ENCODE assay signal across 8 mouse cellular contexts in the genomic region with DNA sequence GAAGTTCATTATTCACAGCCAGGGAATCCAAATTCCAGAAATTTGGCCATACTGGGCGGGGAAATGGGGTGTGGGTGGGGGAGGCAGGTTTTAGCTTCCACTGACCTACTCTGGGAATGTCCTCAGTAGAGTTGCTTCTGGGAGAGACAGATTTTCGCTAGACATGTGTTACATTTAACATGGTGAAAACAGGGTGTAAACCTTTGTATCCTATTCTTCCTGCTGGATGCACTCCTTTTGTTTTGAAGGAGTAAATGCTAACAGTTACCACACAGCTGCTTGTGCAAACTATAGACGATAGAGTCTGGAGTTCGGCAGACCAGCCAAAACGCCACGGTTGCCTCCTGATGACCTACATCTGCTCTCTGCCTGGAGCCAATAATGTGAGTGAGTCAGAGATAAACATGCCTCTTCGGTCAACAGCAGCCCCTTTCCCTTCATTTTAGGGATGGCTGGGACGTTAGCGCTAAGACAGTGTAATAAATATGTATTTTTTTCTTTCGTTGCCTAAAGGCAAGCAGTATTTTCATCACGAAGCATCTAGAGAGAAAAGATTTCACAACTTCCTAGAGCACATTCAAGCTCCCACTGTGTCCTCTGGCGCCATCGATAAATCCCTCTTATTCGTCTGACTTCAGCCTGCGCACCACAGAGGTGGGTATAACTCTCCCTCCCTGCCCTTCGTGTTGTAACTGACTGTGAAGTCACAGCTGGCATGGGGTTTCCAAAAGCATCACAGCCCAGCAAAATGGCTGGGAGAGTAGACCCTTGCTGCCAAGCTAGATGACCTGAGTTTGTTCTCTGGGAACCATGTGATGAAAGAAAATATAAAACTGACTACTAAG.
DNase-seq lines count a peak whose midpoint lies in the region; ATAC-seq lines count a peak whose summit lies in the region.

No protein-coding gene starts in this region.

- no peaks in the 10 kb centered on the region for H3K36me3 ChIP-seq in heart, embryonic 11.5 days (ENCODE audit: control insufficient read depth, insufficient read depth, low read length)
- no peaks in the 10 kb centered on the region for H3K36me3 ChIP-seq in kidney, embryonic 16.5 days (ENCODE audit: insufficient read depth, low read length)
- no peaks in the 10 kb centered on the region for H3K36me3 ChIP-seq in stomach, embryonic 15.5 days

- H3K9me3 ChIP-seq in heart, embryonic 11.5 days (replicated peaks; ENCODE audit: control insufficient read depth, low read length): no peaks in the 10 kb centered on the region
- no peaks in the 10 kb centered on the region for H3K9me3 ChIP-seq in kidney, embryonic 16.5 days (ENCODE audit: low read length)
- no peaks in the 10 kb centered on the region for H3K9me3 ChIP-seq in stomach, embryonic 15.5 days

- H3K27ac ChIP-seq in heart, embryonic 11.5 days (ENCODE audit: low read depth, low read length): peak overlapping the region; percentile 29; the same call in 1 of the 2 replicates
- H3K27ac ChIP-seq in kidney, embryonic 16.5 days (ENCODE audit: low read length): peak overlapping the region; percentile 87
- H3K27ac ChIP-seq in stomach, embryonic 15.5 days: peak overlapping the region; percentile 61

- H3K4me1 ChIP-seq in heart, embryonic 11.5 days (ENCODE audit: control insufficient read depth, insufficient read depth, low read length): peaks cover 6% of the 10 kb centered on the region; the same call in 1 of the 2 replicates
- no peaks in the 10 kb centered on the region for H3K4me1 ChIP-seq in kidney, embryonic 16.5 days (ENCODE audit: insufficient read depth, low read length)
- H3K4me1 ChIP-seq in stomach, embryonic 15.5 days: no peaks in the 10 kb centered on the region

- no peaks in the 10 kb centered on the region for H3K27me3 ChIP-seq in heart, embryonic 11.5 days (ENCODE audit: control insufficient read depth, insufficient read depth, low read length)
- no peaks in the 10 kb centered on the region for H3K27me3 ChIP-seq in kidney, embryonic 16.5 days (ENCODE audit: insufficient read depth, low read length)
- no peaks in the 10 kb centered on the region for H3K27me3 ChIP-seq in stomach, embryonic 15.5 days (replicated peaks)

- no peak overlapping the region for H3K9ac ChIP-seq in heart, embryonic 11.5 days (ENCODE audit: low read depth, low read length)
- no peak overlapping the region for H3K9ac ChIP-seq in kidney, embryonic 16.5 days (replicated peaks; ENCODE audit: low read length)
- no peak overlapping the region for H3K9ac ChIP-seq in stomach, embryonic 15.5 days

- DNase-seq in left cerebral cortex, postnatal 4 days: peak; percentile 37
- DNase-seq in left cerebral cortex, postnatal 36 days (ENCODE audit: low spot score in 2 of 2): no peak
- no peak for DNase-seq in spleen, postnatal 14 days (ENCODE audit: low spot score in 2 of 2)
- no peak for DNase-seq in cerebellum, adult 9-10 months
- DNase-seq in spleen, postnatal 36 days (ENCODE audit: low spot score in 2 of 2): no peak

- H3K4me2 ChIP-seq in heart, embryonic 11.5 days: peak overlapping the region; percentile 35
- H3K4me2 ChIP-seq in kidney, embryonic 16.5 days (replicated peaks; ENCODE audit: low read depth, low read length): peak overlapping the region; percentile 8; the same call in 1 of the 2 replicates
- H3K4me2 ChIP-seq in stomach, embryonic 15.5 days: peak overlapping the region; percentile 30

- WGBS in heart, embryonic 11.5 days (ENCODE audit: insufficient replicate concordance): 50% methylated on average over 16 of the region's 16 CpGs
- WGBS in kidney, embryonic 16.5 days: 63% methylated on average over 16 of the region's 16 CpGs
- 42% methylated on average over 16 of the region's 16 CpGs for WGBS in stomach, embryonic 15.5 days

- ATAC-seq in heart, embryonic 11.5 days (replicated peaks; ENCODE audit: insufficient number of reproducible peaks, low FRiP score, low TSS enrichment): 0 out of 2 replicates have a peak, but pooled peaks have one; percentile 22
- ATAC-seq in kidney, embryonic 16.5 days (ENCODE audit: low FRiP score, low TSS enrichment): peak; percentile 90
- peak; percentile 87 for ATAC-seq in stomach, embryonic 15.5 days (ENCODE audit: insufficient read depth, low FRiP score, low read depth)

- intact Hi-C loops in left cerebral cortex, postnatal 4 days (cut with DNase I): no loop called here
- intact Hi-C loops in left cerebral cortex, postnatal 36 days (cut with DNase I): no loop called here

- H3K4me3 ChIP-seq in heart, embryonic 11.5 days (ENCODE audit: low read depth, low read length): no peak overlapping the region
- H3K4me3 ChIP-seq in kidney, embryonic 16.5 days (ENCODE audit: low read length): no peak overlapping the region
- no peak overlapping the region for H3K4me3 ChIP-seq in stomach, embryonic 15.5 days (replicated peaks)

Comparison
In these comparisons a context has a peak if more than half of its experiments do, and no peak if none do; other contexts are left out.
1. ATAC-seq: peak in every context shown above with its lines; median percentile 90 in kidney, embryonic 16.5 days; 87 in stomach, embryonic 15.5 days; 22 in heart, embryonic 11.5 days.
2. H3K27ac ChIP-seq: peak in every context shown above with its lines; median percentile 87 in kidney, embryonic 16.5 days; 61 in stomach, embryonic 15.5 days; 29 in heart, embryonic 11.5 days.